Mouse (Mus musculus) thymus, postnatal 0 days (tissue): ENCODE results near the gene Ube2u. TPM values are rescaled to one million over a fixed set of nuclear protein-coding genes. Genes with fewer than 3 reads are reported as not detected.
"Not testable (repeated sequence)": the region's sequence is repeated elsewhere in the genome, so short reads cannot be mapped to it uniquely, and the experiment has no call there.

Experiments
- DNase-seq: peaks from one replicate; pipeline ENCODE4 v3.0.0-alpha.2; 2015; ENCODE audit warnings: low spot score
- polyA plus RNA-seq: library from polyadenylated mRNA; unstranded; fragments of >200 nt; fragmentation: Nextera tagmentation; extraction: Ambion mirVana; gene quantifications from 2 replicates; pipeline ENCODE4 v1.2.1, GENCODE M21; 2015

Ube2u gene
- not detected in 2 replicates for polyA plus RNA-seq

GRCm38 (mm10) chr4:100478592-100479321 lies at the start of gene Ube2u:
TSS of gene Ube2u (plus strand) at chr4:100478849.
- DNase-seq = no peak

- no peak for DNase-seq
These were observed 49.2 kb upstream of the Ube2u start for GRCm38 (mm10) chr4:100429371-100429900.

DNA sequence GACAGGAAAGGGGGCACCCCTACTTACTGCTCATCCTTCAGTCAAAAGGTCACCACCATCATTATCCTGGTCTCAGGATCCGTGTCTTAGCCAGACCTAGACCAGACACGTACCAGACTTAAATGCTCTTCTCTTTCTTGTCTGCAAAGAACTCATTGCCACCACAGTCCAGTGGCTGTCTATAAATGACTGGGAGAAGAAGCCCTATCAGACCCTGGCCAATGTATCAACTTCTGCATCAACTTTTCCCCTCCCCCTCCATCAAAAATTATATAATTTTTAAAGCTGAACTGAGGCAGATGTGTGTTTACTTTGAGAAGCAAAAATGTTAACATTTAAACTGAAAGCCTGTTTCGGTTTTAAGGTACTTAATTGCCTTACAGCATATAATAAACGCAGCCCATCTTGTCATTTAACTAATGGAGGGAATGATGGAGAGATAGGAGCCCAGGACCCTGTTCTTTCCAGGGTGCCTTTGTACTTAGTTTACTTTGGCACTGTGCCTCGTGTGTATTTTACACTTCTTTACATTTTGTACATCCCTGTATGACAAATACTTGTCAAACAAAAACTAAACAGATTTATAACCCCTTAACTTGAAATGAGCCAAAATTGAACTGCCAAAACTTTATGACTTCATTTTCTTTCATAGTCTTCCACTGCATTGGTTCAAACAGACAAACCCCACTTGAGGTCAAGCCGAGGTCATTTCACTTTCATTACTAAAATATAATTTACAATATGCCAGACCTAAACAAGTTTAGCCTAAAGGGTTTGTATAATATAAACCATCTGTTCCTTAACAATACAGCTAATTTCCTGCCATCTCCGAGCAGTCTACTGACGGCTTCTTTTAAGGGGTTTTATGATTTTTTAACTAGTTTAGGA lies 43.1 kb upstream of the Ube2u start:
- DNase-seq = no peak

DNA sequence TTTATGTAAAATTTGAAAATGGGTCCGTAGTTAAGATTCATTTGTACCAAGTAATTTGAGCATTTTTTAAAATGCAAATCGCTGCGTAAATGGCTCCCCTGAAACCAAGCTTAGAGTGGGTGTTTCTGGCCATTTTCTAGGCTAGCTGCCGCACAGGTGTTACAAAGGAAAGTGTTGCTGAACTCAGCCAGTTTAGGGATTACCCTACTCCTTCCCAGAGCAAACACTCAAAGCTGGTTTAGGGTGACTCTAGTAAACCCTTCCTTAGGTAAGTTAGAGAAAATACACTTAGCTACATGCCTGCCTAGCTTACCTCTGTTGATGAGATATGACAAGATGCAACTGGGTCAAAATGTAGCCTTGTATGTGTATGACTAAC lies 42.5 kb upstream of the Ube2u start:
- DNase-seq = no peak

DNA sequence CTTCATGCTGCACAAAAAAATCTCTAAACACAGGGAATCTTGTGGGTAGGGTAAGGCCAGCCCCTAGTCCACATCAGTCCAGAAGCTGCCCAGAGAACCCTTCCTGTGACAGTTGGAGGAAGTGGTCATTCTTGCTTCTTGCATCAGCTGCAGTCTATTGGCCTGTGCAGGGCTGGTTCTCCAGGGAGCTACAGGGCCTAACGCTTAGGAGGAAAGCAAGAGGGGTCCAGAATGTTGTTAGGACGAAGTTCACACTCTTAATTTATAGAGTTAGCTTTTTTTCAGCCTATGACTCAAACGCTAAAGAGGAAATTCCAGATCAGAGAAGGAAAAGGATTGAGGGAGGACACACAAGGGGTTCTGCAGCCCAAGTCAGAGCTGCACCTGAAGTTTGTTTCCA lies 31.8 kb upstream of the Ube2u start:
- DNase-seq = no peak

- DNase-seq = no peak
These were observed 16.0 kb upstream of the Ube2u start for GRCm38 (mm10) chr4:100462493-100463120.

- DNase-seq = no peak
These were observed 9.8 kb downstream of the Ube2u start for GRCm38 (mm10) chr4:100488447-100488846.

DNA sequence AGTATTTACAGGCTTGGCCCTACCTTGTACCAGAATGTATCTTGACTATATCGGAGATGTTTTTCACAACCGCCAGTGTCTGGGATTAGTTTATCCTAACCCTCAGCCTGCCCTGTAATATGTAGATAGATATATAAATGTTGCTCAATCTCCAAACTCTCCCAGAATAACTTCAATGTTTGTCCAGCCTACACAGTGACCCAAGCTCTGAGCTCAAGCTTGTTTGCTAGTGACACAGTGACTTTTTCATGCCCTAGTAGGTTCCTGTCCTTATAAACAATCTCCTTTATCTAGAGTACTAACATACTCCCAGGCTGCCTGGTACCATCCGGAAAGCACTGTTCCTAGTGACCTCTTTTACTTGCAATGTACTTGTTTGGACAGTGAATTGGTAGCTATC lies 16.5 kb downstream of the Ube2u start:
- no peak for DNase-seq

DNA sequence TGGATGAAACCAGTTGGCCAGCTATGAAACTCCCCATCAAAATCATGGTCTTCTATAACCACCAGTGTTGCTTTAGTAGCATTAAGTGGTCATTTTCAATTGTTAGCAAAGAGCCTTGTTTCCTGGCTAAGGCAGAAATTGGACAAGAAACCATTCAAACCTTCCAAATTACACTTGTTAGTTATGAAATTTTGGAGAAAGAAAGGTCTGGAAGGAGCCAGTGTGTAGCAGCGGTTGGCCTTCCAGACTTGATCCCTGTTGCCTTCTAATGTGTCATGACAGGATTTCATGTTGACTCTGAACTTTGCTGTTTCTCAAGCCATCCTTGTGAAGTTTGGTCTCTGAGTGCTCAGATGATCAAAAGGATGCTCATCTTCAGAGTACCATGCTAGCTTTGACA lies 17.9 kb downstream of the Ube2u start:
- DNase-seq = no peak

GRCm38 (mm10) chr4:100498192-100498591 lies 19.5 kb downstream of the Ube2u start:
- DNase-seq = no peak

DNA sequence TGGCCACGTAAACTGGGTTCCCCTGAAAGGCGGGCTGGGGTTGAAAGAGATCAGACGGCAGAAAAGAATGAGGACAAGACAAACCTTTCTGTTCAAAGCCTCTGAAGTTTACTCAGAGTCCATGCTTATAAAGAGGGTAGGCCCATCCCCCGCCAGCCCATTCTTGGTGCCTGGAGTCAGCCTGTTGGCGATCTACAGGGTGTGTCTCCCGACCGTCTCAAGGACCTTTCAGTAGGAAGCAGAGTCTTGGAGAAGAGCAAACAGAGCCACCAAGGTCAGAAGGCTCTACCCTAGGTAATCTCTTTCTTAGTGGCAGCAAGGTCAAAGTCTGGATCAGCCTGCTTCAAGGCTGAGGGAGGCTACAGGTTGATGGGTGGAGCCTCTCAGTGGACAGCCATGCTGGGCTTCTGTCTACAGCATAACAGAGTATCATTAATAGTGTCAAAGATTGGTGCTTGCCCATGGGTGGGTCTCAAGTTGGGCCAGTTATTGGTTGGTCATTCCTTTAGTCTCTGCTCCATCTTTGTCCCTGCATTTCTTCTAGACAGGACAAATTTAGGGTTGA lies 20.5 kb downstream of the Ube2u start:
- not testable (repeated sequence) for DNase-seq

GRCm38 (mm10) chr4:100503337-100503736 lies 24.7 kb downstream of the Ube2u start:
- DNase-seq = peak; percentile 6

- no peak for DNase-seq
These were observed 39.0 kb downstream of the Ube2u start for GRCm38 (mm10) chr4:100517646-100518045.

GRCm38 (mm10) chr4:100522534-100522933 lies 43.9 kb downstream of the Ube2u start:
- no peak for DNase-seq

DNA sequence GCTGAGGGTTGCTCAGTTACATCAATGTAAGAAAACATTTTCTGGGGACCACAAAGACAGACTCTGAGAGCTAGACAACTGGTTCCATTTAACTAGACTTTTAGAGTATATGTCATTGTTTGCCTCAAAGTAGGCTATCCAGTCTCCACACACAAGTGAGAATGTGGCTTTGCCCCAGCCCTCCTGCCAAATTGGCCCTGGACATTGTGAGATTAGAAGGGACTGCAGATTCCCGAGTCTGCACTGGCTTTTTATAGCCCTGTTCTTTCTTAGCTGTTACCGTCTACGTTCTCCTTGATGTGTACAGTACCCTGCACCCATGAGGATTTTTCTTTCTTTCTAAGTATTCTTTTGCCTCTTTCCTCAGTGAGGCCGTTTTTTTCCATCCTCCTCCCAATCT lies 46.1 kb downstream of the Ube2u start:
- no peak for DNase-seq

- DNase-seq = no peak
These were observed 47.6 kb downstream of the Ube2u start for GRCm38 (mm10) chr4:100526296-100526695.

- DNase-seq = no peak
These were observed 48.4 kb downstream of the Ube2u start for GRCm38 (mm10) chr4:100527086-100527485.

DNA sequence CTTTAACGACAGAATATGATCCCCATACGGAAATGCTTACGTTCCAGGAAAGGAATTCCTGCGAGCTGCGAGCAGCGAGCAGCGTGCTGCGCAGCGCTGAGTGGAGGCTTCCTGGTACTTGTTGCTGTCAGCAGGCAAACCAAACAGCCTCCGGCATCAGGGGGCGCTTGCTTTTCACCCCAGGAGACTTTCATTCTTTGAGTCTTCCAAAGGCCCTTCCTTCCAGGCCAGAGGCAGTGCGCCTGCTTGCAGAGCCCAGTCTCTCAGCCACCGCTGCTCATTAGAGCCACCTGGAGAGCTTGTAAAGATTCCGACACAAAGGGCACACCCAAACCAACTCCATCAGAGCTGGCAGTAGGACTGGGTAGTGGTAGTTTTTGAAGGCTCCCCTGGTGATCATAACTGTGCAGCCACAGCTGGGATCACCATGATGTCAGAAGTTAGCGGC lies 48.9 kb downstream of the Ube2u start:
- no peak for DNase-seq

DNA sequence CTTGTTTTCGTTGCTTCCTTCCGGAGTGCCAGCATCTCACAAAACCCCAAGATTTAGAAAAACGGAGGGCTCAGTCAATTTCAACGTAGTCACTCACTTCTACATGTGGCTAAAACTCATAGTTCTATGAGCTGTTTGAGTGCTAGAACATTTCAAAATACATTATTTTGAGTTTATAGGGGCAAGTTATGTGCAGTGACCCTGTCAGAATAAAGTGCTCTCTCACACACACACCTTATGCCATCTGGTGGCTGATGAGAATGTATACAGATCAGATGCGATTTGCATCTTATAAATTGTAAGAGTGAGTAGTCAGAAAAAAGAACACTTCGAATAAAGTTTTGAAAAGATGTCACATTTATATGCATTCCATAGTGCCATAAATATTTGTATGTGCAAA lies 55.0 kb downstream of the Ube2u start:
- no peak for DNase-seq

DNA sequence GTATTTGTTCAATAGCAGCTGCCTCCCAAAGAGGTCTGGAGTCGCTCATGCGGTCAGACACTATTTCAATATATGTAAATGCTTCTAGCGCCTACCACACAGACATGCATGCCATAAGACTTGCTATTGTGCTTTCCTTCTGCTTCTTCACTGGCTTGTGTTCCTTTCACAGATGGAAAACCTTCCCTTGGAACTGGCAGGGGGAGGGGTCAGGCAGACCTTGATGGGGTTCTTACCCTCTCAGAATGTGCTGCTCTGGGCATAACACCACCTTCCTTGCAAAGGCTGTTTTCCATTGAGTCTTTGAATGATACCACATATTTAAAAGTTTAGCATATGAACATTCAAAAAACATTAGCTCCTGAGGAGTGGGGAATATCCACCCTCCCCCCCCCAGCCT lies 56.3 kb downstream of the Ube2u start:
- DNase-seq = no peak

DNA sequence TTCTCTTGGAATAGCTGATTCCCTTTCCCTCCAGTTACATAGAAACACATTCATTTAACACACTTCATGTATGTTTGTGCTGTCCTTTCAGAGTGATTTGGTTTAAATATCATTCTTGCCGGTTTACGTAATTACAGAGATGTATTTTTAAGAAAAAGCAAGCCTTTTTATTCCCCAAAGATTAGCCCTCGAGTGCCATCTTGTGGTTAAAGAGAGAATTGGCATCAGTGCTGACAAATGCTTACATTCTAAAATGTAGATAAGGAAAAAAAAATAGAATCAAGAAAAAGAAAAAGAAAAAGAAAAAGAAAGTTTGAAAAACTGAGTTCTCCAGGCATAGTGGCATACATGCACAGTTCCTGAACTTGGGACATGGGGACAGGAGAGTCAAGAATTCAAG lies 59.2 kb downstream of the Ube2u start:
- DNase-seq = peak; percentile 55
